In genomic region chr2:70989201-70990191, GRCm38 (mm10) we compare ENCODE assay signal across 9 mouse cellular contexts.
A peak's percentile ranks its signal among the peaks of the same experiment; 100 is the strongest.
DNase-seq lines count a peak whose midpoint lies in the region; ATAC-seq and TF ChIP-seq lines count a peak whose summit lies in the region.
"Had no signal": no experiment of that assay in that cellular context is flagged by ENCODE, and none has a peak within 500 bp of the region (broad histone marks: within the 10 kb centered on the region; RNA-seq: fewer than 3 reads in every experiment).

No protein-coding gene starts in this region.

- 69% methylated on average over 17 of the region's 17 CpGs for WGBS in hindbrain, embryonic 13.5 days
- 61% methylated on average over 17 of the region's 17 CpGs for WGBS in hindbrain, embryonic 16.5 days
- 25% methylated on average over 17 of the region's 17 CpGs for WGBS in heart, embryonic 15.5 days
- WGBS in olfactory bulb, adult 2 months, result 51% methylated on average over 17 of the region's 17 CpGs

- H3K27me3 ChIP-seq in hindbrain, embryonic 13.5 days, result no peaks in the 10 kb centered on the region
- no peaks in the 10 kb centered on the region for H3K27me3 ChIP-seq in hindbrain, embryonic 16.5 days (replicated peaks; ENCODE audit: control insufficient read depth, insufficient read depth, low read length)
- H3K27me3 ChIP-seq in heart, embryonic 15.5 days, result no peaks in the 10 kb centered on the region
- H3K27me3 ChIP-seq: embryonic facial prominence, embryonic 12.5 days had no signal

- no peak overlapping the region for H3K4me2 ChIP-seq in hindbrain, embryonic 13.5 days
- no peak overlapping the region for H3K4me2 ChIP-seq in hindbrain, embryonic 16.5 days (ENCODE audit: low read length)
- H3K4me2 ChIP-seq in heart, embryonic 15.5 days, result peak overlapping the region; percentile 60
- H3K4me2 ChIP-seq: embryonic facial prominence, embryonic 12.5 days had no signal

- peak overlapping the region; percentile 23; the same call in 1 of the 2 replicates for H3K27ac ChIP-seq in hindbrain, embryonic 13.5 days
- no peak overlapping the region for H3K27ac ChIP-seq in hindbrain, embryonic 16.5 days (ENCODE audit: low read depth, low read length)
- peak overlapping the region; percentile 94 for H3K27ac ChIP-seq in heart, embryonic 15.5 days
- H3K27ac ChIP-seq in olfactory bulb, adult 2 months (ENCODE audit: insufficient read depth, low read depth, low read length), result peak overlapping the region; percentile 58; the same call in 1 of the 2 replicates
- H3K27ac ChIP-seq: embryonic facial prominence, embryonic 12.5 days had no signal

- H3K4me3 ChIP-seq in hindbrain, embryonic 13.5 days, result no peak overlapping the region
- H3K4me3 ChIP-seq in hindbrain, embryonic 16.5 days (ENCODE audit: low read length), result no peak overlapping the region
- peak overlapping the region; percentile 24 for H3K4me3 ChIP-seq in heart, embryonic 15.5 days
- H3K4me3 ChIP-seq in olfactory bulb, adult 2 months (ENCODE audit: insufficient read depth, low read depth, low read length), result no peak overlapping the region
- H3K4me3 ChIP-seq: embryonic facial prominence, embryonic 12.5 days had no signal

- DNase-seq in brain, adult 2 months (ENCODE audit: low read depth, low spot score), result peak; percentile 42
- DNase-seq in cerebellum, adult 18-20 months, result no peak
- no peak for DNase-seq in left cerebral cortex, adult 18-20 months (ENCODE audit: low spot score in 2 of 2)
- no peak for DNase-seq in kidney, postnatal 14 days

- no peaks in the 10 kb centered on the region for H3K9me3 ChIP-seq in hindbrain, embryonic 13.5 days
- H3K9me3 ChIP-seq in hindbrain, embryonic 16.5 days (ENCODE audit: control insufficient read depth, low read length), result no peaks in the 10 kb centered on the region
- no peaks in the 10 kb centered on the region for H3K9me3 ChIP-seq in heart, embryonic 15.5 days (replicated peaks)
- H3K9me3 ChIP-seq: embryonic facial prominence, embryonic 12.5 days had no signal

- peaks cover 16% of the 10 kb centered on the region for H3K4me1 ChIP-seq in hindbrain, embryonic 13.5 days (replicated peaks)
- no peaks in the 10 kb centered on the region; the same call in 1 of the 2 replicates for H3K4me1 ChIP-seq in hindbrain, embryonic 16.5 days (ENCODE audit: control insufficient read depth, insufficient read depth, low read depth, low read length)
- peaks cover 38% of the 10 kb centered on the region for H3K4me1 ChIP-seq in heart, embryonic 15.5 days (replicated peaks)
- H3K4me1 ChIP-seq in olfactory bulb, adult 2 months (ENCODE audit: control insufficient read depth, insufficient read depth, low read length), result peaks cover 9% of the 10 kb centered on the region
- H3K4me1 ChIP-seq: embryonic facial prominence, embryonic 12.5 days had no signal

- no peaks in the 10 kb centered on the region for H3K36me3 ChIP-seq in hindbrain, embryonic 13.5 days
- H3K36me3 ChIP-seq in hindbrain, embryonic 16.5 days (ENCODE audit: control insufficient read depth, insufficient read depth, low read length), result no peaks in the 10 kb centered on the region
- no peaks in the 10 kb centered on the region for H3K36me3 ChIP-seq in heart, embryonic 15.5 days
- H3K36me3 ChIP-seq: embryonic facial prominence, embryonic 12.5 days had no signal

- TF ChIP-seq POLR2A in olfactory bulb, adult 2 months (IDR thresholded peaks at IDR 0.05; ENCODE audit: insufficient read depth, low read depth, low read length), result no peak

- ATAC-seq in hindbrain, embryonic 13.5 days (ENCODE audit: low FRiP score), result no peak
- ATAC-seq in hindbrain, embryonic 16.5 days, result no peak
- ATAC-seq in heart, embryonic 15.5 days (replicated peaks; ENCODE audit: insufficient number of reproducible peaks, insufficient read depth, low FRiP score, low read depth), result peak; percentile 83

- no peak for TF ChIP-seq CTCF in olfactory bulb, adult 2 months (IDR thresholded peaks at IDR 0.05; ENCODE audit: insufficient read depth, low read depth, low read length)

- 0 out of 2 replicates have a peak overlapping the region, but pooled peaks have one; percentile 14 for H3K9ac ChIP-seq in hindbrain, embryonic 13.5 days
- no peak overlapping the region for H3K9ac ChIP-seq in hindbrain, embryonic 16.5 days (ENCODE audit: low read depth, low read length)
- peak overlapping the region; percentile 21; the same call in 1 of the 2 replicates for H3K9ac ChIP-seq in heart, embryonic 15.5 days
- H3K9ac ChIP-seq: embryonic facial prominence, embryonic 12.5 days had no signal
